Mouse (Mus musculus) hindbrain, embryonic 16.5 days (tissue): ENCODE measurements around the gene Nbr1. TPM values are rescaled to one million over a fixed set of nuclear protein-coding genes. Genes with fewer than 3 reads are reported as not detected.
"Not testable (repeated sequence)": the region's sequence is repeated elsewhere in the genome, so short reads cannot be mapped to it uniquely, and the experiment has no call there.

Experiments used
- ATAC-seq: fragments of 200-750 bp; cut with Nextera tagmentation; 2 replicates; pipeline ENCODE4 v1.8.0; 2017; ENCODE audit warnings: moderate TSS enrichment, moderate library complexity
- H3K27ac ChIP-seq: fragments of 300-500 bp; sonication (generic); 2 replicates; pipeline ENCODE4 v1.5.1; 2014; ENCODE audit warnings: low read depth, mild to moderate bottlenecking, control low read depth, low read length, moderate library complexity
- H3K27me3 ChIP-seq: fragments of 300-500 bp; sonication (generic); replicated peaks from 2 replicates; pipeline ENCODE4 v1.6.1; 2014; ENCODE audit warnings: low read length; ENCODE audit not compliant: control insufficient read depth, insufficient read depth
- H3K36me3 ChIP-seq: fragments of 300-500 bp; sonication (generic); 2 replicates; pipeline ENCODE4 v1.6.1; 2014; ENCODE audit warnings: mild to moderate bottlenecking, low read length, moderate library complexity, mixed read lengths; ENCODE audit not compliant: control insufficient read depth, insufficient read depth
- H3K4me1 ChIP-seq: fragments of 300-500 bp; sonication (generic); 2 replicates; pipeline ENCODE4 v1.6.1; 2014; ENCODE audit warnings: low read depth, low read length; ENCODE audit not compliant: control insufficient read depth, insufficient read depth
- H3K4me2 ChIP-seq: fragments of 300-500 bp; sonication (generic); 2 replicates; pipeline ENCODE4 v1.6.1; 2014; ENCODE audit warnings: mild to moderate bottlenecking, low read length, control low read depth, moderate library complexity
- H3K4me3 ChIP-seq: fragments of 300-500 bp; sonication (generic); 2 replicates; pipeline ENCODE4 v1.5.1; 2014; ENCODE audit warnings: mild to moderate bottlenecking, low read length, control low read depth, moderate library complexity
- H3K9ac ChIP-seq: fragments of 300-500 bp; sonication (generic); 2 replicates; pipeline ENCODE4 v1.6.1; 2014; ENCODE audit warnings: low read depth, mild to moderate bottlenecking, control low read depth, low read length, moderate library complexity
- H3K9me3 ChIP-seq: fragments of 300-500 bp; sonication (generic); 2 replicates; pipeline ENCODE4 v1.6.1; 2014; ENCODE audit warnings: mild to moderate bottlenecking, low read length, moderate library complexity; ENCODE audit not compliant: control insufficient read depth
- WGBS: fragments of 180-500 bp; shearing (Covaris S2); extraction: QIAGEN DNeasy Blood & Tissue Kit; methylation state at CpG from one replicate; pipeline ENCODE4 v1.1.7; 2014; 5-methylcytosine and 5-hydroxymethylcytosine counted together
- polyA plus RNA-seq: library from polyadenylated mRNA; unstranded; fragments of >200 nt; fragmentation: Nextera tagmentation; extraction: Ambion mirVana; gene quantifications from 2 replicates; pipeline ENCODE4 v1.2.1, GENCODE M21; 2015

Nbr1 gene
- polyA plus RNA-seq, 1 experiment from 2014 or later: 80.5 TPM

DNA sequence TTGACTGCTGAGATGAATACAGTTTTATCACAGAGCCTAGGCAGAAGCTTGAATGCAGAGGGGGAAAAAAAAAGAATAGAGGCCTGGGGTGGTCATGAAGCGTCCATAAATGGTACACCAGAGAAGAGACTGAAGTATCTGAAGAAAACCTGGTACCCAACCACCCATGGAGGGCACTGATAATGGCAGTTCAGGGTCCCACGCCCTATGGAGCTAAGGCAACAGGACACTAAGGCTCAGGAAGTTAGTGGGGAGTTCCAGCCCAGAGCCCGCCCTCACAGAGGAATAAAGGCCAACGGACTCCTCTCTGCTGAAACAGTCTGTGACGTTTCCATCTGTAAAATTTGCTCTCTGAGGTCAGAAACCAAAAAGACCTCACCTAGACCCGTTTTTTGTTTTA lies 63.4 kb downstream of the Nbr1 start:
- Histone ChIP-seq H3K4me2 (no peak overlapping the region), H3K4me1 (peaks cover 12% of the 10 kb centered on the region), H3K36me3 (no peaks in the 10 kb centered on the region), H3K27ac (no peak overlapping the region), H3K9ac (no peak overlapping the region), H3K27me3 (no peaks in the 10 kb centered on the region), H3K9me3 (no peaks in the 10 kb centered on the region), H3K4me3 (no peak overlapping the region)
- 83% methylated on average over 6 of the region's 6 CpGs for WGBS
- no peak for ATAC-seq

DNA sequence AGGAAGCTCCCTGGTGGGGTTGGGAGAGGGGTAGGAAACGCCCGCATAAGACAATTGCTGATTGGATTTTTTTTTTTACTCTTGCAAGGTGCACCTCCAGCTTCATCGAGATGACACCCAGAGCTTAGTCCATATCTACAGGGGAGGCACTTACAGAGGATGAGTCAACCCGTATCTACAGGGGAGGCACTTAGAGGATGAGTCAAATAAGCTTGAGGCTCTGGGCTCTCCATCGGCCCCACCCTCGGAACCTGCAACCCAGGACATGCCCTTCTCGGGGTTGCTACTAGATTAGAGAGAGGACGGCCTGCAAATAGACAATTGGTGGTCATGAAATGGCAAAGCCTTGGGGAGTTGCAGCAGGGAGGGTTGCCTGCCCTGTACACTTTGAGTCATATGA lies 64.2 kb downstream of the Nbr1 start:
- H3K36me3 ChIP-seq: no peaks in the 10 kb centered on the region

DNA sequence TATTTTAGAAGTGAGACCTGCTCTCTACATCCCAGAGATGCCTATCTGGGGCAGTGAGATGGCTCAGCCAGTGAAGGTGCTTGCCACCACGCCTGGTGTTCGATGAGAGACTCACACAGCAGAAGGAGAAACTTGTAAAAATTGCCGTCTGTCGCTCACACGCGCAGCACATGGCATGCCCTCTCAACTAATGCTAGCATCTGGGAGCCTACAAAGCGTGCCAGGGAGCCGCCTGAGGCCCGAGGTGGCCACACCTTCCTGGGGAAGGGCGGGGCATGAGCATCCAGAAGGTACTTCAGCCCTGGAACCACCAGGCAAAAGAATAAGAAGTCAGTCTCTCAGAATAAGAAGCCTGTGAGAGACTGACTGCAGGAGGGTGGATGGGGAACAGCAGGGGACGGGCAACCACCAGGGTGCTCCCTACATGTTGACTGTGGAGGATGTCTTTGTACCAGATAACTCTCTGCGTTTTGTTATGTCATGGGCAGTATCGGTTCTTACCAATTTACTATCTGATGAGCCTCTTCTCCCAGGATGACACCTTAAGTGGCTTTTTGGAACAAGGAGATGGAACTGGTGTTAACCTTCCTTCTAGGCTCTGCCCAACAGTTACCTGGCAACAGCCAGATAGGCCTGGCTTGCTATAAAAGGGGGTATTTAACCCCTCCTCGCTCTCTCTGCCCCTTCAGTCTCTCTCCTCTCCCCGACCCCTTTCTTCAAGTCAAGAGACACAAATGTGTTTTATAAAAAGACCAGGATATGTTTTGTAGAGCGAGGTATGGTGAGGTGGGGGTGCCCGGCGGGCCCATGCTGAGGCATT lies 65.2 kb downstream of the Nbr1 start:
- Histone ChIP-seq H3K36me3 (no peaks in the 10 kb centered on the region), H3K27ac (peak overlapping the region; percentile 44; the same call in 1 of the 2 replicates), H3K4me3 (no peak overlapping the region), H3K4me1 (peaks cover 12% of the 10 kb centered on the region), H3K4me2 (peak overlapping the region; percentile 50), H3K9me3 (no peaks in the 10 kb centered on the region), H3K9ac (no peak overlapping the region), H3K27me3 (no peaks in the 10 kb centered on the region)
- WGBS: 20% methylated on average over 18 of the region's 18 CpGs
- peak; percentile 60; the same call in 1 of the 2 replicates for ATAC-seq

More for the DNA sequence above, 64.2 kb downstream of the Nbr1 start:
- ATAC-seq: no peak
- Histone ChIP-seq H3K9ac (no peak overlapping the region), H3K4me1 (peaks cover 12% of the 10 kb centered on the region), H3K4me2 (no peak overlapping the region), H3K4me3 (no peak overlapping the region), H3K27me3 (no peaks in the 10 kb centered on the region), H3K27ac (no peak overlapping the region), H3K9me3 (no peaks in the 10 kb centered on the region)
- WGBS: 95% methylated on average over 8 of the region's 8 CpGs

DNA sequence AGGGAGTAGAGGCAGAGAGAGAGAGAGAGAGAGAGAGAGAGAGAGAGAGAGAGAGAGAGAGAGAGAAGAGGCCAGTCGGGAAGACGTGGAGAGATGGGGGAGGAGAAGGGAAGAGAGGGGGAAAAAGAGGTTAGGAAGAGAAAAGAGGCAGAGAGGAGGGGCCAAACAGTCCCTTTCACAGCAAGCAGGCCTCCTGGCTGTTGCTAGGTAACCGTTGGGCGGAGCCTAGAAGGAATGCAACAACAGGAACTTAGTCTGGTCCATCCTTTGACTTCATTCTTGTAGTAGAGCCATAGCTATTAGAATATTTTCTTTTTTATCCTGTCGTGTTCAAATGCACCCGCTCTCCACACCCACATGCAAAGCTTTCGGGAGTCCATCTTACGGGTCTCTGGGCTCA lies 65.9 kb downstream of the Nbr1 start:
- 5% methylated on average over 8 of the region's 8 CpGs for WGBS
- Histone ChIP-seq H3K4me1 (peaks cover 12% of the 10 kb centered on the region), H3K27me3 (no peaks in the 10 kb centered on the region), H3K9ac (no peak overlapping the region), H3K27ac (peak overlapping the region; percentile 51), H3K36me3 (no peaks in the 10 kb centered on the region), H3K4me3 (no peak overlapping the region), H3K4me2 (peak overlapping the region; percentile 50), H3K9me3 (no peaks in the 10 kb centered on the region)
- peak; percentile 77 for ATAC-seq

DNA sequence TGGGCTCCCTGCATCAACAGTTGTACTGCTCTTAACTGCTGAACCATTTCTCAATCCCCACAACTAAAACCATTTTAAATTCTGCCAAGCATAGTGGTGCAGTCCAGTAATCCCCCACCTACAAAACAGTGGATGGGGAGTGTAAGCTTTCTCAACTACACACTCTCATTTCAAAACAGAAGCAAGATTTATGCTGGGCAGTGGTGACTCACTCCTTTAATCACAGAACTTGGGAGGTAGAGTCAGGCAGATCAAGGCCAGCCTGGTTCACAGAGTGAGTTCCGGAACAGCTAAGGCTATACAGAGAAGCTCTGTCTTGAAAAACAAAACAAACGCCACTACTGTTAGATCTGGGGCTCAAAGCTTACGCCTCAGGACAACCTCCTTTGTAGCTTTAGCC lies 66.6 kb downstream of the Nbr1 start:
- no peak for ATAC-seq
- H3K27me3 ChIP-seq: no peaks in the 10 kb centered on the region
- no peak overlapping the region for H3K9ac ChIP-seq
- H3K4me3 ChIP-seq: no peak overlapping the region
- WGBS: 70% methylated on average over 3 of the region's 3 CpGs
- H3K4me1 ChIP-seq: peaks cover 12% of the 10 kb centered on the region
- H3K9me3 ChIP-seq: no peaks in the 10 kb centered on the region
- H3K4me2 ChIP-seq: no peak overlapping the region
- H3K27ac ChIP-seq: no peak overlapping the region
- H3K36me3 ChIP-seq: no peaks in the 10 kb centered on the region

DNA sequence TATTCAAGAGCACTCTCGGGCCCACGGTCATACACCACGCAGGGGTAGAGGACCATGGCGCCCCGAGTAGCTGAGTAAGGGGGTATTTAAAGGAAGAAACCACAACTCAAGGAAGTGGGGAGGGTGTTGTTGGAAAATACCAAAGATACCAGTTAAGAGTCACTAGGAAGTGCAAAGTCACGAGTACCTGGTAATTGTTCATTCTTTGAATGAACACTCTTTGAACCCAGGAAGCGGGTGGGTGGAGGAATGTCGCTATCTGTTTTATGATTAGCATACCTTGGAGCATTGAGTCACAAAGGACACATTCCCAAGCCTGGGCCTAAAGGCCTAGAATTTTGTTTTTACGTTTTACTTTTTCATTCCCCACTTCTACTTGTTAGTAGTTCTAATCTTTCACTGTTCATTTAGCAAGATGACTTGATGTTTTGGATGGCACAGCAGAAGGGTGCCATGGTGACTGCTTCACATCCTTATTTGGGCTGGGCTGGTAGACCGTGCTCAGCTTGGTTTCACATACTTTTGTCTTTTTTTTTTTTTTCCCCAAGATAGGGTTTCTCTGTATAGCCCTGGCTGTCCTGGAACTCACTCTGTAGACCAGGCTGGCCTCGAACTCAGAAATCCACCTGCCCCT lies 68.2 kb downstream of the Nbr1 start:
- H3K27ac ChIP-seq, H3K27me3 ChIP-seq, H3K4me2 ChIP-seq, H3K36me3 ChIP-seq, H3K4me3 ChIP-seq, H3K9ac ChIP-seq, H3K9me3 ChIP-seq, ATAC-seq: not testable (repeated sequence)
- 88% methylated on average over 11 of the region's 11 CpGs for WGBS
- peaks cover 12% of the 10 kb centered on the region for H3K4me1 ChIP-seq

DNA sequence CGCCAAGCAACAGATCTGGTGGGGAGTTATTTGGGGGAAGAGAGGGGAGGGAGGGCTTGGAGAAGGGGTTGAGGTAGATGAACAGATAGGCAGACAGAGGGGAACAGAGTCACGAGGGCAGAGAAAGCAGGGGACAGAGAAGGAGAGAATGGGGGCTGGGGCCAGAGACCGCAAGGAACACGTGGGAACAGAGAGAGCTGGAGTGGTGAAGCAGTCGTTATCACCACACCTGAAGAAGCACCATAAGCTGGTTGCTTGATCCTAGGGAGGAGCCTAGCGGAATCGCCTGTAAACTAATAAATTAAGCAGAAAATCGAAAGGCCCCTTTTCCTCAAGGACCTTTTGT lies 74.7 kb downstream of the Nbr1 start:
- peak; percentile 37 for ATAC-seq
- Histone ChIP-seq H3K27ac (peak overlapping the region; percentile 87), H3K9me3 (no peaks in the 10 kb centered on the region), H3K4me2 (peak overlapping the region; percentile 97), H3K9ac (peak overlapping the region; percentile 51), H3K27me3 (no peaks in the 10 kb centered on the region), H3K4me1 (peaks cover 3% of the 10 kb centered on the region; the same call in 1 of the 2 replicates), H3K4me3 (peak overlapping the region; percentile 40), H3K36me3 (no peaks in the 10 kb centered on the region)
- 6% methylated on average over 8 of the region's 8 CpGs for WGBS

DNA sequence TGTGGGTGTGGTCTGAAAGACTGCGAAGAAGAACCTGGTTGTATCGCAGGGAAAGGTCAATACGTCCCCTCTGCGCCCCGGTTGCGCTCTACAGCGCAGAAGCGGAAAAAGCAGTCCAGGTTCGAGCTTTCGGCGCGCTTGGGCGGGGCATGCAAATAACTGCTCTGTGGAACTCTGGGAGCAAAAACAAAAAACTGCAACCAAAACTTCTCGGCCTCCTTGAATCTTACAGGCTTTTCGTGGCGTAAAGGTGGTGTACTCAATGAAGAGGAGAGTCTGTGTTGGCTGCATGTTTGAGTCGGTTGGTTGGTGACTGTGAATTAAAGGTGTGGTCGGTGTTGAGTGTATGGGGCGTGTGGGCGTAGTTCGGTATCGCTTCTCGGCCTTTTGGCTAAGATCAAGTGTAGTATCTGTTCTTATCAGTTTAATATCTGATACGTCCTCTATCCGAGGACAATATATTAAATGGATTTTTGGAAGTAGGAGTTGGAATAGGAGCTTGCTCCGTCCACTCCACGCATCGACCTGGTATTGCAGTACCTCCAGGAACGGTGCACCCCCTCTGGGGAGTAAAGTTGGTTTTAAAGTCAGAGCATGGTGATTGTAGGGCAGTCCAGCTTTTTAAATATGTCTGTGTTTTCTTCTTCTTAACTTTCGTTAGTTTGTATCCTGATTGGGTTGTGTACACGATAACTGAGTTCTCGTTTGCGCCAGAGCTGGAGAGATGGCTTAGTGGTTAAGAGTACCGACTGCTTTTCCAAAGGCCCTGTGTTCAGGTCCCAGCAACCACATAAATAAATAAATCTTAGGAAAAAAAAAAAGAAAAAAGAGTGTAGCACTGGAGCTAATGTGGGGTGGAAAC lies 75.3 kb downstream of the Nbr1 start, which contains the start of gene Rdm1:
Rdm1 (plus strand) TSS at position 201 of the 862 bp plus-strand sequence.
- peak within 1 kb of the TSS; percentile 75 for H3K9ac ChIP-seq
- H3K4me2 ChIP-seq: peak within 1 kb of the TSS; percentile 97
- H3K4me1 ChIP-seq: peaks cover 3% of the 10 kb centered on the region; the same call in 1 of the 2 replicates
- peak within 1 kb of the TSS; percentile 92 for H3K27ac ChIP-seq
- H3K9me3 ChIP-seq: no peaks in the 10 kb centered on the region
- peak; percentile 94 for ATAC-seq
- under 1% methylated on average over 32 of the region's 34 CpGs for WGBS
- peak within 1 kb of the TSS; percentile 67 for H3K4me3 ChIP-seq
- H3K36me3 ChIP-seq: no peaks in the 10 kb centered on the region
- H3K27me3 ChIP-seq: no peaks in the 10 kb centered on the region
